In the genomic region with DNA sequence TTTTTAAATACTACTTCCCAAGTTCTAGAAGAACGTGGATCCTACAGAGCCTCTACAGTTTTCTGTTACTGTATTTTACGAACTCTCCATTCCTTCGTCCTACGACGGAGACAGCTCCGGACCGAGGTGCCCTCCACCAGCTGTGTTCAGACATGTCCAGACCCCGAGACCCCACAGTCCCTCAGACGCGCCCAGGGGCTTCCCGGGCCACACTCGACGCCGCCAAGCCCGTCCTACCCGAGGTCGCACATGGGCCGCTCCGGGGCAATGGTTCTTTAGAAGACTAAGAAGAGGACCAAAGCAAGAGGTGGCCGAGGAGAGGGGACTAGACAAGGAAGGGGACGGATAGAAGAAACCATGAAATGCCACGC, we compare ENCODE assay signal across 8 mouse cellular contexts. TPM values are rescaled to one million over a fixed set of nuclear protein-coding genes. Genes with fewer than 3 reads are reported as not detected.
DNase-seq lines count a peak whose midpoint lies in the region; ATAC-seq and TF ChIP-seq lines count a peak whose summit lies in the region.

No protein-coding gene starts in this region.

- peaks cover 19% of the 10 kb centered on the region for H3K79me3 ChIP-seq in C2C12 (ENCODE audit: low read depth)

- under 1% methylated on average over 22 of the region's 22 CpGs for WGBS in cerebellum, adult 2 months
- under 1% methylated on average over 22 of the region's 22 CpGs for WGBS in forebrain, embryonic 12.5 days
- WGBS in liver, embryonic 13.5 days (ENCODE audit: insufficient replicate concordance): under 1% methylated on average over 22 of the region's 22 CpGs

- H3ac ChIP-seq in C2C12 (ENCODE audit: control insufficient read depth, insufficient read length, low read depth): peak overlapping the region; percentile 87

- peak overlapping the region; percentile 78 for H3K4me3 ChIP-seq in cerebellum, adult 2 months (replicated peaks; ENCODE audit: insufficient read depth, low read depth, low read length)
- peak overlapping the region; percentile 64 for H3K4me3 ChIP-seq in C2C12 (ENCODE audit: insufficient read depth, poor library complexity, severe bottlenecking)
- peak overlapping the region; percentile 78 for H3K4me3 ChIP-seq in forebrain, embryonic 12.5 days (replicated peaks)
- H3K4me3 ChIP-seq in liver, embryonic 13.5 days (replicated peaks): peak overlapping the region; percentile 79

- peak; percentile 69 for ATAC-seq in forebrain, embryonic 12.5 days (ENCODE audit: low FRiP score)
- peak; percentile 56 for ATAC-seq in liver, embryonic 13.5 days (ENCODE audit: low read depth)
- ATAC-seq in monocyte, adult 5-6 weeks (replicated peaks; ENCODE audit: insufficient number of reproducible peaks, low FRiP score, low TSS enrichment, poor library complexity, severe bottlenecking): no peak

- H3K4me2 ChIP-seq in forebrain, embryonic 12.5 days: peak overlapping the region; percentile 74
- peak overlapping the region; percentile 92 for H3K4me2 ChIP-seq in liver, embryonic 13.5 days

- no peaks in the 10 kb centered on the region for H3K27me3 ChIP-seq in cerebellum, adult 2 months (ENCODE audit: control insufficient read depth, insufficient read depth, low read length)
- H3K27me3 ChIP-seq in C2C12 (ENCODE audit: control insufficient read depth, insufficient read depth, insufficient read length): no peaks in the 10 kb centered on the region
- H3K27me3 ChIP-seq in forebrain, embryonic 12.5 days: no peaks in the 10 kb centered on the region
- H3K27me3 ChIP-seq in liver, embryonic 13.5 days: no peaks in the 10 kb centered on the region

- H3K9me3 ChIP-seq in forebrain, embryonic 12.5 days: no peaks in the 10 kb centered on the region
- no peaks in the 10 kb centered on the region for H3K9me3 ChIP-seq in liver, embryonic 13.5 days (replicated peaks)

- DNase-seq in cerebellum, adult 2 months: no peak
- DNase-seq in cerebellum, postnatal 14 days: no peak
- DNase-seq in liver, embryonic 13.5 days: no peak
- DNase-seq in thymus, postnatal 10 days (ENCODE audit: low spot score in 2 of 2): no peak
- DNase-seq in frontal cortex, adult 2 months (ENCODE audit: extremely low spot score in 1 of 2, low spot score in 1 of 2): no peak

- H3K4me1 ChIP-seq in cerebellum, adult 2 months (ENCODE audit: control insufficient read depth, insufficient read depth, low read length): peaks cover 6% of the 10 kb centered on the region; the same call in 1 of the 2 replicates
- H3K4me1 ChIP-seq in forebrain, embryonic 12.5 days: peaks cover 33% of the 10 kb centered on the region
- H3K4me1 ChIP-seq in liver, embryonic 13.5 days (replicated peaks): peaks cover 32% of the 10 kb centered on the region

- peaks cover 40% of the 10 kb centered on the region for H3K79me2 ChIP-seq in C2C12 (ENCODE audit: control insufficient read depth, insufficient read depth)

- peaks cover 19% of the 10 kb centered on the region for H3K36me3 ChIP-seq in C2C12 (ENCODE audit: control insufficient read depth, insufficient read depth)
- H3K36me3 ChIP-seq in forebrain, embryonic 12.5 days (replicated peaks): peaks cover 20% of the 10 kb centered on the region
- H3K36me3 ChIP-seq in liver, embryonic 13.5 days: peaks cover 19% of the 10 kb centered on the region

- H3K27ac ChIP-seq in cerebellum, adult 2 months (ENCODE audit: insufficient read depth, low read length): peak overlapping the region; percentile 62
- peak overlapping the region; percentile 87 for H3K27ac ChIP-seq in forebrain, embryonic 12.5 days
- H3K27ac ChIP-seq in liver, embryonic 13.5 days: peak overlapping the region; percentile 70

- TF ChIP-seq CTCF in cerebellum, adult 2 months (IDR thresholded peaks at IDR 0.05; ENCODE audit: borderline replicate concordance, insufficient read depth, low read depth, low read length): no peak
- no peak for TF ChIP-seq CTCF in C2C12 (IDR thresholded peaks at IDR 0.05; ENCODE audit: control insufficient read depth, insufficient read depth, insufficient read length)

- TF ChIP-seq POLR2A in cerebellum, adult 2 months (IDR thresholded peaks at IDR 0.05; ENCODE audit: borderline replicate concordance, insufficient read depth, low read length): no peak

- H3K9ac ChIP-seq in forebrain, embryonic 12.5 days: peak overlapping the region; percentile 88
- peak overlapping the region; percentile 88 for H3K9ac ChIP-seq in liver, embryonic 13.5 days

TF ChIP-seq in C2C12, 6 proteins besides CTCF, POLR2A, EP300 and RAD21:
- TF ChIP-seq CEBPB (IDR thresholded peaks at IDR 0.05; ENCODE audit: low read depth) (no peak), MYOD1 (IDR thresholded peaks at IDR 0.05; ENCODE audit: control insufficient read depth, insufficient read length, low read depth) (no peak)

RNA-seq across cellular contexts. Expression of a gene that starts 0.4 kb away (rescaled TPM):
- polyA plus RNA-seq in cerebellum, adult 2 months (2012; rRNA removed): 12.1 and 12.8 TPM in 2 replicates
- 10.2 TPM for polyA plus RNA-seq in C2C12 (2012; fragmentation: generic; extraction: Trizol)
- 49.3 and 52.6 TPM in 2 replicates for polyA plus RNA-seq in forebrain, embryonic 12.5 days (2016; fragmentation: Nextera tagmentation; extraction: Ambion mirVana)
- polyA plus RNA-seq in liver, embryonic 13.5 days (2015; fragmentation: Nextera tagmentation; extraction: Ambion mirVana): 11.5 and 14.2 TPM in 2 replicates
- total RNA-seq in monocyte, adult 5-6 weeks (2017): 16.3 to 20.1 TPM (median 18.8 TPM) in 3 replicates
- polyA plus RNA-seq in frontal cortex, adult 2 months (2012; rRNA removed): 14.0 and 15.5 TPM in 2 replicates

RNA-seq across cellular contexts. Expression of a gene that starts 0.5 kb away (rescaled TPM):
- 7.5 and 8.6 TPM in 2 replicates for polyA plus RNA-seq in cerebellum, adult 2 months (2012; rRNA removed)
- polyA plus RNA-seq in C2C12 (2012; fragmentation: generic; extraction: Trizol): 8.4 TPM
- 34.5 and 35.1 TPM in 2 replicates for polyA plus RNA-seq in forebrain, embryonic 12.5 days (2016; fragmentation: Nextera tagmentation; extraction: Ambion mirVana)
- polyA plus RNA-seq in liver, embryonic 13.5 days (2015; fragmentation: Nextera tagmentation; extraction: Ambion mirVana): 14.6 and 19.6 TPM in 2 replicates
- 5.7 to 12.0 TPM (median 7.3 TPM) in 3 replicates for total RNA-seq in monocyte, adult 5-6 weeks (2017)
- polyA plus RNA-seq in frontal cortex, adult 2 months (2012; rRNA removed): 8.4 TPM in 2 replicates

RNA-seq across cellular contexts. Expression of a gene that starts 40.7 kb away (rescaled TPM):
- 0.23 and 0.41 TPM in 2 replicates for polyA plus RNA-seq in cerebellum, adult 2 months (2012; rRNA removed)
- 0.02 TPM for polyA plus RNA-seq in C2C12 (2012; fragmentation: generic; extraction: Trizol)
- polyA plus RNA-seq in forebrain, embryonic 12.5 days (2016; fragmentation: Nextera tagmentation; extraction: Ambion mirVana): 0.23 and 0.45 TPM in 2 replicates
- 24.4 and 25.8 TPM in 2 replicates for polyA plus RNA-seq in liver, embryonic 13.5 days (2015; fragmentation: Nextera tagmentation; extraction: Ambion mirVana)
- not detected in 3 replicates for total RNA-seq in monocyte, adult 5-6 weeks (2017)
- polyA plus RNA-seq in frontal cortex, adult 2 months (2012; rRNA removed): 0.12 TPM in 1 of 2 replicates, not detected in the other

Comparison
In these comparisons a context has a peak if more than half of its experiments do, and no peak if none do; other contexts are left out.
1. RNA of a gene that starts 40.7 kb away (polyA plus RNA-seq): 24.4 to 25.8 TPM in liver, embryonic 13.5 days; 0.23 to 0.45 TPM in forebrain, embryonic 12.5 days, 0.23 to 0.41 TPM in cerebellum, adult 2 months, 0.12 TPM in frontal cortex, adult 2 months and 0.02 TPM in C2C12 (single experiment); every median in the first group is over 10 times any median in the second.
2. Peak in every context shown above with its lines, with median percentiles within 50 percentile points of each other: H3K27ac ChIP-seq and H3K4me3 ChIP-seq.